Mouse (Mus musculus): ENCODE results near the gene Gpx7. TPM values are rescaled to one million over a fixed set of nuclear protein-coding genes. Genes with fewer than 3 reads are reported as not detected.
A peak's percentile ranks its signal among the peaks of the same experiment; 100 is the strongest.

Gpx7 gene
- polyA plus RNA-seq, 1 experiment from 2014 or later: 26.5 TPM

DNA sequence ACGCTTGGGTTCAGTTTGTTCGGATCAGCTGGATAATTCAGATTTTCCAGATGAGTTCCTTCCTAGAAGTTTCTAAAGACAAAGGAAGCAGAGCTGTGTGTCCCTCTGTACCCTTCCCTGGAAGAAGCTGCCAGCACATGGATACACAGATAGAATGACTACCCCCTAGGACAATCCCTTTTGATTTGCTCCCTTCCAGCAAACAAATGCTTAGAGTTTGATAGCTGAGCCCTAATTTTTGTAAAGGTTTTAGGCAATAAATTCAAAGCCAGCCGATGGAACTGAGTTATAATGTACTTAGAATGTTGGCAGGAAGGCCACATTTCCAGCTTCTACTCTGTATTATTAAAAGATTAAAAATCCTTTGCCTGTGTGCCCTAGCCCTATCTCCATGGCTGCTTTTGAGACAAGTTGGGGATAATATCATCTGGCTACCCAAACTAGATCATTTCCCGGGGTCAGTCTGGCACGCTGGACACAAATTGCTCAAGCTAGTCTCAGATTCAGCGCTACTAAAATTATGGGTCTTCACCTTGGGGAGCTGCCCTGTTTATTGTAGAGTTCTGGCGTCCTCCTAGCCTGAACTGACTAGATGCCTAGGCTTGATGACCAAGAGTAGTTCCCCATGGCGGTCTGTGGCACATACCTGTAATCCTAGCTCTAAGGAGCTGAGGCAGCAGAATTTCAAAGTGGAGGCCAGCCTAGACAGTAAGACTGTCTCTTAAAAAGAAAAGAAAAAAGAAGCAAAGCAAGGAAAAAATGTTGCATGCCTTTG is 2.7 kb downstream of the Gpx7 start:
- no peaks in the 10 kb centered on the region for H3K27me3 ChIP-seq (ENCODE audit: control insufficient read depth, insufficient read depth, low read depth, low read length)
- no peak for ATAC-seq
- WGBS: 82% methylated on average over 8 of the region's 8 CpGs
- no peaks in the 10 kb centered on the region for H3K9me3 ChIP-seq (replicated peaks; ENCODE audit: control insufficient read depth, low read length, poor library complexity, severe bottlenecking)
- H3K4me2 ChIP-seq (ENCODE audit: low read length): no peak overlapping the region
- no peak overlapping the region for H3K9ac ChIP-seq (ENCODE audit: low read depth, low read length)
- H3K36me3 ChIP-seq (ENCODE audit: control insufficient read depth, insufficient read depth, low read length): no peaks in the 10 kb centered on the region
- no peak overlapping the region for H3K27ac ChIP-seq (ENCODE audit: low read length)
- peaks cover 9% of the 10 kb centered on the region; the same call in 1 of the 2 replicates for H3K4me1 ChIP-seq (ENCODE audit: control insufficient read depth, insufficient read depth, low read length)
- no peak overlapping the region for H3K4me3 ChIP-seq (ENCODE audit: low read depth, low read length)

DNA sequence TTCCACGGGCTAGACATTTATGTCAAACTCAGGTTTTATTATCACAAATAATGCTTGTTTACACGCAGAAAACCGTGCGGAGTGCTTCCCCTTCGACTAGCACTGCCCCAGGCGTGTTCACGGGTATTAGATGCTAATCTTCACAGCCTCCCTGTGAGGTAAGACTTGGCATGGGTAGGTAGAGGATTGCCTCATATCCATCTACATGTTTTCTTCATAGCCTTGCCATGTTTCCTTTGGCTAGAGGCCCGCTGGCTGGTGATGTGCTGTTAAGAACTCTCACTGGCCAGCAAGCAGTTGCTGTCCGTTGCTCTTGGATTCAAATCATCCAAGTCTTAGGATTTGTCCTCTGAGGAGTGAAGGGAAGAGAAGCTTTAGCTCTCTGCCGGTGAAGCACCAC is 6.4 kb downstream of the Gpx7 start:
- Histone ChIP-seq H3K4me1 (ENCODE audit: control insufficient read depth, insufficient read depth, low read length) (no peaks in the 10 kb centered on the region), H3K27me3 (ENCODE audit: control insufficient read depth, insufficient read depth, low read depth, low read length) (no peaks in the 10 kb centered on the region), H3K4me3 (ENCODE audit: low read depth, low read length) (no peak overlapping the region), H3K36me3 (ENCODE audit: control insufficient read depth, insufficient read depth, low read length) (no peaks in the 10 kb centered on the region), H3K9ac (ENCODE audit: low read depth, low read length) (no peak overlapping the region), H3K4me2 (ENCODE audit: low read length) (no peak overlapping the region), H3K9me3 (replicated peaks; ENCODE audit: control insufficient read depth, low read length, poor library complexity, severe bottlenecking) (no peaks in the 10 kb centered on the region), H3K27ac (ENCODE audit: low read length) (no peak overlapping the region)
- no peak for ATAC-seq
- 89% methylated on average over 10 of the region's 10 CpGs for WGBS

GRCm38 (mm10) chr4:108394236-108394635 is 12.5 kb downstream of the Gpx7 start:
- no peak overlapping the region for H3K4me2 ChIP-seq (ENCODE audit: low read length)
- ATAC-seq: no peak

GRCm38 (mm10) chr4:108392558-108392957 is 14.2 kb downstream of the Gpx7 start:
- Histone ChIP-seq H3K4me1 (ENCODE audit: control insufficient read depth, insufficient read depth, low read length) (peaks cover 10% of the 10 kb centered on the region), H3K9me3 (replicated peaks; ENCODE audit: control insufficient read depth, low read length, poor library complexity, severe bottlenecking) (no peaks in the 10 kb centered on the region), H3K4me2 (ENCODE audit: low read length) (no peak overlapping the region), H3K27me3 (ENCODE audit: control insufficient read depth, insufficient read depth, low read depth, low read length) (no peaks in the 10 kb centered on the region), H3K36me3 (ENCODE audit: control insufficient read depth, insufficient read depth, low read length) (no peaks in the 10 kb centered on the region), H3K4me3 (ENCODE audit: low read depth, low read length) (no peak overlapping the region), H3K27ac (ENCODE audit: low read length) (no peak overlapping the region), H3K9ac (ENCODE audit: low read depth, low read length) (no peak overlapping the region)
- no peak for ATAC-seq
- WGBS: 73% methylated on average over 2 of the region's 2 CpGs

More at GRCm38 (mm10) chr4:108394236-108394635, 12.5 kb downstream of the Gpx7 start:
- no peak overlapping the region for H3K4me3 ChIP-seq (ENCODE audit: low read depth, low read length)
- H3K9ac ChIP-seq (ENCODE audit: low read depth, low read length): no peak overlapping the region
- no peaks in the 10 kb centered on the region for H3K27me3 ChIP-seq (ENCODE audit: control insufficient read depth, insufficient read depth, low read depth, low read length)
- H3K27ac ChIP-seq (ENCODE audit: low read length): no peak overlapping the region
- no peaks in the 10 kb centered on the region for H3K9me3 ChIP-seq (replicated peaks; ENCODE audit: control insufficient read depth, low read length, poor library complexity, severe bottlenecking)
- H3K36me3 ChIP-seq (ENCODE audit: control insufficient read depth, insufficient read depth, low read length): no peaks in the 10 kb centered on the region
- H3K4me1 ChIP-seq (ENCODE audit: control insufficient read depth, insufficient read depth, low read length): no peaks in the 10 kb centered on the region

GRCm38 (mm10) chr4:108391124-108391523 is 15.6 kb downstream of the Gpx7 start:
- ATAC-seq: no peak
- no peak overlapping the region for H3K27ac ChIP-seq (ENCODE audit: low read length)
- WGBS: 81% methylated on average over 5 of the region's 5 CpGs
- H3K4me3 ChIP-seq (ENCODE audit: low read depth, low read length): no peak overlapping the region
- no peak overlapping the region for H3K4me2 ChIP-seq (ENCODE audit: low read length)
- peaks cover 10% of the 10 kb centered on the region for H3K4me1 ChIP-seq (ENCODE audit: control insufficient read depth, insufficient read depth, low read length)
- H3K36me3 ChIP-seq (ENCODE audit: control insufficient read depth, insufficient read depth, low read length): no peaks in the 10 kb centered on the region
- no peak overlapping the region for H3K9ac ChIP-seq (ENCODE audit: low read depth, low read length)
- H3K9me3 ChIP-seq (replicated peaks; ENCODE audit: control insufficient read depth, low read length, poor library complexity, severe bottlenecking): no peaks in the 10 kb centered on the region
- no peaks in the 10 kb centered on the region for H3K27me3 ChIP-seq (ENCODE audit: control insufficient read depth, insufficient read depth, low read depth, low read length)

DNA sequence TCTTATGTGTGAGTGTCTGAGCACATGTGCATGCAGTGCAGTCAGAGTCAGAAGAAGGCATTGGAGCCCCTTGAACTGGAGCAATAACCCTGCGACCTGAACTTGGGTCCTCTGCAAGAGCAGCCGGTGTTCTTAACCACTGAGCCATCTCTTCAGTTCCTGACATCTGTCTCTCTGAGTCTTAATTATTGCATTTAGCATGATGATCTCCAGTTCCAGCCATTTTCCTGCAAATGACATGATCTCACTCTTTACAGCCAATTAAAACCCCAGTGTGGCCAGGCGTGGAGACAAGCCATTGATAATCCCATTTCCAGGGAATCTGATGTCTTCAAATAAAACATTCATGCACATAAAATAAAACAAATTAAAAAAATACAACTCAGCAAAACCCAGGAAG is 18.0 kb downstream of the Gpx7 start:
- H3K36me3 ChIP-seq (ENCODE audit: control insufficient read depth, insufficient read depth, low read length): no peaks in the 10 kb centered on the region
- H3K9ac ChIP-seq (ENCODE audit: low read depth, low read length): no peak overlapping the region
- H3K27me3 ChIP-seq (ENCODE audit: control insufficient read depth, insufficient read depth, low read depth, low read length): 0 out of 2 replicates have a peak, but pooled peaks cover 4% of the 10 kb centered on the region
- no peak overlapping the region for H3K4me3 ChIP-seq (ENCODE audit: low read depth, low read length)
- no peaks in the 10 kb centered on the region for H3K9me3 ChIP-seq (replicated peaks; ENCODE audit: control insufficient read depth, low read length, poor library complexity, severe bottlenecking)
- 40% methylated on average over 3 of the region's 3 CpGs for WGBS
- peaks cover 10% of the 10 kb centered on the region for H3K4me1 ChIP-seq (ENCODE audit: control insufficient read depth, insufficient read depth, low read length)
- no peak for ATAC-seq
- no peak overlapping the region for H3K27ac ChIP-seq (ENCODE audit: low read length)
- H3K4me2 ChIP-seq (ENCODE audit: low read length): no peak overlapping the region

- Histone ChIP-seq H3K27ac (ENCODE audit: low read length) (peak overlapping the region; percentile 70), H3K9me3 (replicated peaks; ENCODE audit: control insufficient read depth, low read length, poor library complexity, severe bottlenecking) (no peaks in the 10 kb centered on the region), H3K36me3 (ENCODE audit: control insufficient read depth, insufficient read depth, low read length) (no peaks in the 10 kb centered on the region), H3K9ac (ENCODE audit: low read depth, low read length) (peak overlapping the region; percentile 59), H3K27me3 (ENCODE audit: control insufficient read depth, insufficient read depth, low read depth, low read length) (0 out of 2 replicates have a peak, but pooled peaks cover 4% of the 10 kb centered on the region), H3K4me2 (ENCODE audit: low read length) (peak overlapping the region; percentile 64), H3K4me1 (ENCODE audit: control insufficient read depth, insufficient read depth, low read length) (peaks cover 10% of the 10 kb centered on the region), H3K4me3 (ENCODE audit: low read depth, low read length) (peak overlapping the region; percentile 30)
- ATAC-seq: peak; percentile 59
- 2% methylated on average over 16 of the region's 18 CpGs for WGBS
Measured at GRCm38 (mm10) chr4:108387681-108388253, 19.0 kb downstream of the Gpx7 start.

DNA sequence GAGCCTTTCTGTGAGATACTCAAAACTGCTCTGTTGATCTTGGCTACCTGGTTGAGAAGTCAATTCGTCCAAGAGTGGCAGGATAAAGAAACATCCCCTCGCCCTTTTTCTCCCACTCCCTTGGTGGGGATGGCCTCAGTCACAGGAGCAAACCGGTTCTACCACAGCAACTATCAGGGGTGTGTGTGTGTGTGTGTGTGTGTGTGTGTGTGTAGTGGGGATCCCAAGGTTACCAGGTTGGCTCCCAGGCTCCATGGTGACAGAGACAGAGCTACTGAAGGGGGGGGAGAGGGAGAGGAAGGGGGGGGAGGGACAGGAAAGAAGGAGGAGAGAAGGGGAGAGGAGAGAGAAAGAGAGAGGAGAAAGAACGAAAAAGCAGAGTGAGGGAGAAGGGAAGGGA is 19.7 kb downstream of the Gpx7 start:
- WGBS: 36% methylated on average over 4 of the region's 4 CpGs
- peak; percentile 19; the same call in 1 of the 2 replicates for ATAC-seq
- Histone ChIP-seq H3K9me3 (replicated peaks; ENCODE audit: control insufficient read depth, low read length, poor library complexity, severe bottlenecking) (no peaks in the 10 kb centered on the region), H3K4me2 (ENCODE audit: low read length) (peak overlapping the region; percentile 64), H3K27ac (ENCODE audit: low read length) (peak overlapping the region; percentile 70), H3K4me1 (ENCODE audit: control insufficient read depth, insufficient read depth, low read length) (peaks cover 10% of the 10 kb centered on the region), H3K4me3 (ENCODE audit: low read depth, low read length) (no peak overlapping the region), H3K27me3 (ENCODE audit: control insufficient read depth, insufficient read depth, low read depth, low read length) (peaks cover 4% of the 10 kb centered on the region; the same call in 1 of the 2 replicates), H3K9ac (ENCODE audit: low read depth, low read length) (peak overlapping the region; percentile 59; the same call in 1 of the 2 replicates), H3K36me3 (ENCODE audit: control insufficient read depth, insufficient read depth, low read length) (no peaks in the 10 kb centered on the region)

- Histone ChIP-seq H3K27me3 (ENCODE audit: control insufficient read depth, insufficient read depth, low read depth, low read length) (peaks cover 4% of the 10 kb centered on the region; the same call in 1 of the 2 replicates), H3K4me2 (ENCODE audit: low read length) (no peak overlapping the region), H3K4me3 (ENCODE audit: low read depth, low read length) (no peak overlapping the region), H3K9ac (ENCODE audit: low read depth, low read length) (no peak overlapping the region), H3K27ac (ENCODE audit: low read length) (no peak overlapping the region), H3K4me1 (ENCODE audit: control insufficient read depth, insufficient read depth, low read length) (peaks cover 10% of the 10 kb centered on the region), H3K9me3 (replicated peaks; ENCODE audit: control insufficient read depth, low read length, poor library complexity, severe bottlenecking) (no peaks in the 10 kb centered on the region), H3K36me3 (ENCODE audit: control insufficient read depth, insufficient read depth, low read length) (no peaks in the 10 kb centered on the region)
- no peak for ATAC-seq
- WGBS: 31% methylated on average over 1 of the region's 1 CpGs
Measured at GRCm38 (mm10) chr4:108386087-108386486, 20.7 kb downstream of the Gpx7 start.
